Mouse (Mus musculus): ENCODE measurements around the gene Lrmda.

Lrmda gene

DNA sequence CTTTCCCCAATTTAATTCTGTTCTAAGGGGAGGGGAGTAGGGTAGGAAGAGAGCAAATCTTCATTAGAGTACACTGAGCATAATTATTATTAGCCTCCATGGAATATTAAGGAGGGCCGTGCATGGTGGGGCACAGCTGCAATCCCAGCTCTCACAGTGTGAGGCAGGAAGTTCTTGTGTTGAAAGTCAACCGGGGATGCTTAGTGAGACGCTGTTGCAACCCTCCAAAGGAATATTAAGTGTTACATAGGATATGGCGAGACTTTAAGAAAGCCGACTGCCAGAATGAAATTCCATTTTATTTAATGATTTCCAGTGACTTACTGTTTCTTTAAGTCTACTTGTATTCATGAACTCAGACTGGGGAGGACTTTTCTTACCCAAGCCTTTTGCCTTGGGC is 23.9 kb downstream of the Lrmda start:
- no peak for DNase-seq (ENCODE audit: low spot score in 2 of 2)

- no peak for DNase-seq (ENCODE audit: low spot score in 2 of 2)
Measured at GRCm38 (mm10) chr14:22046262-22046856, 26.8 kb downstream of the Lrmda start.

GRCm38 (mm10) chr14:22048068-22048899 is 28.8 kb downstream of the Lrmda start:
- DNase-seq (ENCODE audit: low spot score in 2 of 2) = no peak

GRCm38 (mm10) chr14:22048900-22049199 is 29.3 kb downstream of the Lrmda start:
- no peak for DNase-seq (ENCODE audit: low spot score in 2 of 2)

GRCm38 (mm10) chr14:22049282-22049681 is 29.8 kb downstream of the Lrmda start:
- no peak for DNase-seq (ENCODE audit: low spot score in 2 of 2)

GRCm38 (mm10) chr14:22051941-22052664 is 32.6 kb downstream of the Lrmda start:
- DNase-seq (ENCODE audit: low spot score in 2 of 2) = no peak

DNA sequence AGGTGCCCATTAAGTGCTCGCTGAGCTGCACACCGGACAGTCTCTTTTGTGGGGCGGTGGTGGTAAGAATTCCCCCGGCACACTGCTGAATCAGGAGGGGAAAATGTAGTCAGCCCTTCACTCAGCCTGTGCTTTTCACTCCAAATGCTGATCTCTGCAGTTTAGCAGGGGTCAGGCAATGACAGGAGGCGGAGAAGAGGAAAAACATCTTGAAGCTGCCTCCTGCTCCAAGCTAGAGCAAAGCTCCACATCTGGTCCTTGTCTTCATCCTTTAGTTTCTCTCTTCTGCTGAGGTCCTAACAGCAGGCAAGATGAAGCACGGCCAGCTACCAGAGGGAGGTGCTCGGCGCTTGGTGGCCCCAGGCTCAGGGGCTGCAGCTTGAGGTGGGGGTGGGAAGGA is 36.1 kb downstream of the Lrmda start:
- no peak for DNase-seq (ENCODE audit: low spot score in 2 of 2)

DNA sequence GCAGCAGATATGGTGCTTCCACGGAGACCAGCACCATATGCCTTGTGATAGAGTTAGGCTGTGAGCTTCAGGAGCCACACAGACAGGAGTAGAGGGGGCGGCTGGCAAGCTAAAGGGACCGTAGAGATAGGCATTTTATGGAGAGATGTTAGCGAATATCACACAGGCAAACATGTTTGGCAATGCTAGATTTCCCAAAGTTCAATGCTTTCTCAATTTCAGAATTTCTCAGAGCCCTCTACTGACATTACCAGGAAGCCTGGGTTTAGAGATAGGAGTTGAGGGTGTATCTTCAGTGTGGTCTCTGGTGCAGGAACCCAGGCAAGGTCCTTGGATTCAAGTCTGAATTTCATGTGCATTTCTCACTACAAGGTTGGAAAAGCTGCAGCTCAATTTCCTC is 36.7 kb downstream of the Lrmda start:
- no peak for DNase-seq (ENCODE audit: low spot score in 2 of 2)

DNA sequence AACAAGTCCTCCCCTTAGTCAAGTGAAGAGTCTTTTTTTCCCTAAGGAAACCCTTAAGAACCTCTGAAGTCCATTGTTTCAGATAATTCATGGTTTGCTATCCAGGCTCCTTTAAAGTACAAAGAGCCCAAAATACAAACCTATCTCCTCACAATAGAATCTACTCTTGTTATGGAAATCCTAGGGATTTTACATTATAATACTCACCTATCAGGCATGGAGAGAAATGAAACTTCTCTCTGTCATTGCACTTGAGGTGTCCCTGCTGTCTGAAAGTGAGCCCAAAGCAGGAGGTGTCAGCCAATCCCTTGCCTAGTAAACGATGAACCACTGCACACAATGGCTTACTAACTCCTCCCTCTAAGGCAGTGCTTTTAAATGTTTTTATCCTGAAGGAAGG is 39.2 kb downstream of the Lrmda start:
- DNase-seq (ENCODE audit: low spot score in 2 of 2) = no peak

DNA sequence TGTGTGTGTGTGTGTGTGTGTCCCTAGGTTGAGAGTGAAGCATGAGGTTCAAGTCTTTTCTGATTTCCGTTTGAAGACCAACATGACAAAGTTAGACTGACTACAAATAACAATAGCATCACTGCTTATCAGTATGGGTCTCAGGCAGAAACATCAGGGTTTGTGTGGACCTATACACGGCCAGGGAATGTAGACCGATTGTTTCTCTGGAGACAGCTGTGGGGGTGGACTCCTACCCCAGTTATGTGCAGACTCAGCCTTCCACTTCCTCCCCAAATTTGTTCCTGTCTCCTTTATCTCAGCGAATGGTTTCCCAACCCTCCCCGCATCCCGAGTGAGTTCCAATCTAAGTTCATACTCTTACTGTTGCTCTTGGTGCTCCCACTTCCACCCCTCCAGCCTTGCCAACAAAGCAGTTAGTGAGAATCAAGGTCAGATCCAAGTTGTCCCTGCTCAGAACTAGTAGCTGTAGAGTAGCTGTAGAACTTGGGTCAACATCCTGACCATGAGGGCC is 39.9 kb downstream of the Lrmda start:
- DNase-seq (ENCODE audit: low spot score in 2 of 2) = no peak

- no peak for DNase-seq (ENCODE audit: low spot score in 2 of 2)
Measured at GRCm38 (mm10) chr14:22060787-22061186, 41.3 kb downstream of the Lrmda start.

DNA sequence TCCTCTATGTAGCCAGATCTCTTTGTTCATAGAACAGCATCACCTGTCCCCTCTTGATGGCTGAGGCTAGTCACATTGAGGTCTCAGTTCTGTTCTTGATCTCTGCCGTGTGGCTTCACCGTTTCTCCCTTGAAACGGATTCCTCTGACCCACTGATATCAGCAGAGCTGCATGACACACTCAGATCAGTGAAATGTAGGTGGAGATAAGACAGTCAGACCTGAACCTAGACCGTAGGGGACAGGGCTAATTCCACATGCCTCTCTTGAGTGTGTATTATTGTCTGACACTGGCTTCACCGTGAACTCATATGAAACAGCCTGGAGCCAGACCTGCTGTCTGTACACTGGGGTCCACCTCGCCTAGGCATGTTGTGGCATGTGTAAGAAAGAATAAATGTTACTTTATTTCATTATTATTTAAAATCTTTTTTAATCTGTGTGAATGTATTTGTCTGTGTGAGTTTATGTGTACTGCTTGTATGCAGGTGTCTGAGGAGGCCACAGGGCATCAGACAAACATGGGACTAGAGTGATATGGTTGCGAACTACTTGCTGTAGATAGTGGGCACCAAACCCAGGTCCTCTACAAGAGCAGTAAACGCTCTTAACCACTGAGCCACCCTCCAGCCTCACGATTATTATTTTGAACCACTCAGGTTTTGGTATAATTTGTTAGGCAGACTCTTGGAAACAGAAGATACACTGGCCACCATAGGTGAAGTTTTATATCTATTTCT is 42.8 kb downstream of the Lrmda start:
- no peak for DNase-seq (ENCODE audit: low spot score in 2 of 2)

GRCm38 (mm10) chr14:22069169-22069568 is 49.7 kb downstream of the Lrmda start:
- no peak for DNase-seq (ENCODE audit: low spot score in 2 of 2)

GRCm38 (mm10) chr14:22073385-22073784 is 53.9 kb downstream of the Lrmda start:
- no peak for DNase-seq (ENCODE audit: low spot score in 2 of 2)

DNA sequence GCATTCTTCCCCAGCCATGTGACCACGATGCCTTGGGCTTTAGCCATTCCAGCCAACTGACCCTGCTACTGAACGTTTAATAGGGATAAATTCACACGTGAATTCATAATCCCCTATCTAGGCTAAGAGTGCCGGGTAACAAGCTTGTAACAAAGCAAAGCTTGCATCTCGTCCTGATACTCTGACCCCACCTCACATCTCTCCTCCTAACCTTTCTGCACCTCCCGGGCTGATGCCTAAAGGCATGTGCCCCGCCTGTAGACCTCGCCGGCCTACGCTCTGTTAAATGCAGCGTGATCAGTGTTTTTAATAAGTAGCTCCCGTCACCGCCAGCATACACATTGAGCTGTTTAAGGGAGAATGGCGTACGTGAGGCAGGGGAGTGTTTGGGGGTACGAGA is 54.7 kb downstream of the Lrmda start:
- no peak for DNase-seq (ENCODE audit: low spot score in 2 of 2)

DNA sequence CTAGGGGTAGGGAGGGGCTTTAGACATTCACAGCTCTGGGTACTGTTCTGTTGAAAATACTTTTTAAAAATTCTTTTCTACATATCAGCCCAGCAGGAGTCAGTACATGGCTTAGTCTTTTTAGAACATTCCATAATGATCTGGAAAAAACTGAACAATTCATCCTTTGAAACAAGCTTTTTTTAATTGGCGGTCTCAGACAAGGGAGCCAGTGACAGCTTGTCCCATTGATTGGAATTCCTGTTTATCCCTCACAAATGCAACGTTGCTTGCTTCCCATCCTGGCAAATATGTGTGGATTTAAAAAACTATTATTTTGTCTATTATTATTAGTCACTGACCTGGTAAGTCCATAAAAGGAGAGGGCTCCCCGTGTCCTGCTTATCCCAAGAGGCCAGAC is 64.4 kb downstream of the Lrmda start:
- no peak for DNase-seq (ENCODE audit: low spot score in 2 of 2)

DNA sequence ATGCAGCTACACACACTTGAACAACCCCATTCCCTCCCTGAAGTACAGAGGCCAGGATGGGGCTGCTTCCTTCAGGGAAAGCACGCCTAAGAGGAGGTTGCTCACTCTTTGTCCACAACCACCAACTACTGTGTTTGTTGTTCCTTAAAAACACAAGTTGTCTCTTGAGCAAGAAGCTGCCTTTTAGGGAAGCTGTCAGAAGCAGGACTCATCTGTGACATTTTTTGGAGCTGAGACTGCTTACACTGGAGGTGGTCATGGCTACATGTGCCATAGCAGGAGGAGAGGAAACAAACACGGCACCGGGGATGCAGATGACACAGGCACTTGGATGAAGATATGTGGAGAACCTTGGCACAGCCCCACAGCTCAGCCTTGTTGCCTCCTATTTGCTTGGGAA is 65.9 kb downstream of the Lrmda start:
- no peak for DNase-seq (ENCODE audit: low spot score in 2 of 2)

DNA sequence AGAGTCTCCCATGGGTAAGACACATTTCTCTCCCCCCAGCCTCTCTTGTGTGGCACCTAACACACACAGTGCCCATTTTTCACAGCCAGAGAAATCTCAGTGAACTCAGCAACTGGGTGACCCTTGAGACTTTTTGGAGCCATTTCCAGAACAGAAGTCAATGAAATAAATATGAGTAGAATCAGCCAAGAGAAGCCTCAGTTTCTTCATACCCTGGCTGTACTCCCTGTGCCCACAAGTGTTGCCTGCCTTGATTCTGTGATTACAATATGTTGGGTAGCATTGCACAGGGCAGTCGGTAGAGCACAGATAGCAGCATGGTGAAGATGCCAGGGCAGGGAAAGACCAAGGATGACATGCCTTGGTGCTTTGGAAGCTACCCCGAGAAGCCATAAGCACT is 69.1 kb downstream of the Lrmda start:
- no peak for DNase-seq (ENCODE audit: low spot score in 2 of 2)

DNA sequence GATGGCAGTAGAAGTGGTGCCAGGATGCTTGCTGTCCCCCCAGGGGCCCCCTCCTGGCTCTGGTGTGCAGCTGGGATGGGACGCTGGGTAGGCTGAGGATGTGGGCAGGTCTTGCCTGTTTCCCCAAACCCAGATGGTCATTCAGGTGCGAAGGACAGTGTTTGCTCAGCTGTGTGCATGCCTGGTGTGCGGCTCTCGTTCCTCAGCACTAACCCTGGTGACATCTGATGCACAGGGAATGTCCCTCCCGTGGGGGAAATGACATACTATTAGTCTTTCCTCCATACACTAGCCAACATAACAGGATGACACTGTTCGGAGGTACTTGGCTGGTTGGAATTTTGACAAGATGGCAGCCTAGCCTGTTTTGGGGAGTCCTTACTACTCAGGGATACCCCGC is 69.8 kb downstream of the Lrmda start:
- DNase-seq (ENCODE audit: low spot score in 2 of 2) = no peak

DNA sequence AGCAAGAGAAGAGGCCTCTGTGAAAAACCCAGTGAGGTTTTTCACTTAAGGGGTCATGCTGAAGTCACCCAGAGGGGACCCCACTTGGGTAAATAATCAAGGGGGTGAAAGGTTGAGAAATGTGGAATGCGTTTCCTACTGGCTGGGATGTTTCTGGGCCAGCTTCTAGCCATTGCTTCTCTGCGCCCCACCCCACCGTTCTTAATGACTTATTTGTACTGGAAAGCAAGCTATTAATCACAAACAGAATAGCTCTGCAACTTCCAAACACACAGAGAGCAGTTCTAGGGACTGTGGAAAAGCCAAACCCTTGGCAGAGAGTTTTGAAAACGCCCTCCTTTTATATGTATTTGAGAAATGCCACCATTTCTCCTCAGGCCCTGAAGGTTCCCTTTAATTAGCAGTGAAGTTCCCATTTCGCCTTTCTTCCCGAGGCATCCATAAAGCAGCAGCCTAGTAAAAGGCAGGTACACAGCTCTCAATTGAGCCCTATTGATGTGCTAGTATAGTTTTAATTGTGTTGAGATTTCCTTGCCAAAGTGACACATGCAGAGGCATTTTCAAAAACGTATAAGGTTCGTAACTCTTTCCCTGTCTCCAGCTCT is 70.5 kb downstream of the Lrmda start:
- DNase-seq (ENCODE audit: low spot score in 2 of 2) = no peak

- DNase-seq (ENCODE audit: low spot score in 2 of 2) = no peak
Measured at GRCm38 (mm10) chr14:22090778-22091211, 71.3 kb downstream of the Lrmda start.

DNA sequence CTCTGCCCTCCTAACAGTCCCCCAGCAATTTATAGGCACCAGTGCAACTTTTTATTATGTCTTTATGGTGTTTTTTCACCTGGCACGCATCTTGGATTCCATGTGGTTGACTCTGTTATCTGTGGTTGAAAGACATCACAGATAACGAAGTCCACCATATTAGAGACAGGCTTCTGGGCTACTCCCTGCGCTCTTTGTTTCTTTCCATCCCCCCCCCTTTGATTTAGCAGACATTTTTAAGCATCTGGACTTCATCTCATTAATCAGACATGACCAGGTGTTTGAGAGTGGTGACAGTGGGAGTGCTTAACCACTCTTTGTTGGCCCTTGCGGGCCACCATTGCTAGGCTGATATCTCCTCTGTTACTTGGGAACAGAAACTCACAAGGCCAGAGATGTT is 71.8 kb downstream of the Lrmda start:
- DNase-seq (ENCODE audit: low spot score in 2 of 2) = no peak
